ENCODE assay signal across 16 mouse cellular contexts in genomic region chr11:60240509-60240908, GRCm38 (mm10).
"Had no signal": no experiment of that assay in that cellular context is flagged by ENCODE, and none has a peak within 500 bp of the region (broad histone marks: within the 10 kb centered on the region; RNA-seq: fewer than 3 reads in every experiment).

No protein-coding gene starts in this region.

- DNase-seq: lung, adult 18-20 months; lung, embryonic 14.5 days; lung, postnatal 10 days; midbrain, embryonic 14.5 days; right cerebral cortex, postnatal 25 days; right cerebral cortex, postnatal 4 days; thymus, adult 2 months; thymus, postnatal 25 days; thymus, postnatal 4 days had no signal

- H3K4me1 ChIP-seq: midbrain, embryonic 12.5 days; neural tube, embryonic 12.5 days; stomach, embryonic 15.5 days had no signal

- H3K4me2 ChIP-seq: liver, embryonic 15.5 days; lung, embryonic 14.5 days; midbrain, embryonic 12.5 days; neural tube, embryonic 12.5 days; stomach, embryonic 15.5 days had no signal

- H3K27ac ChIP-seq: liver, embryonic 15.5 days; midbrain, embryonic 10.5 days; midbrain, embryonic 12.5 days; neural tube, embryonic 12.5 days; stomach, embryonic 15.5 days; stomach, postnatal 0 days had no signal

- H3K4me3 ChIP-seq: liver, embryonic 15.5 days; midbrain, embryonic 10.5 days; midbrain, embryonic 12.5 days; neural tube, embryonic 12.5 days; stomach, embryonic 15.5 days had no signal

- ATAC-seq: midbrain, embryonic 16.5 days had no signal

- H3K9ac ChIP-seq: liver, embryonic 15.5 days; lung, embryonic 14.5 days; midbrain, embryonic 12.5 days; neural tube, embryonic 12.5 days; stomach, embryonic 15.5 days had no signal

- H3K27me3 ChIP-seq: liver, embryonic 15.5 days; midbrain, embryonic 12.5 days; neural tube, embryonic 12.5 days; stomach, embryonic 15.5 days had no signal

- H3K9me3 ChIP-seq: liver, embryonic 15.5 days; midbrain, embryonic 10.5 days; midbrain, embryonic 12.5 days; neural tube, embryonic 12.5 days; stomach, embryonic 15.5 days had no signal
